Mouse (Mus musculus) cerebellum, adult 18-20 months (tissue): Measurements from ENCODE around the gene Kcnk3.

ENCODE experiments used
- DNase-seq, 2 experiments: peaks; one replicate each; pipeline ENCODE4 v3.0.0; 2021

The Kcnk3 gene

DNA sequence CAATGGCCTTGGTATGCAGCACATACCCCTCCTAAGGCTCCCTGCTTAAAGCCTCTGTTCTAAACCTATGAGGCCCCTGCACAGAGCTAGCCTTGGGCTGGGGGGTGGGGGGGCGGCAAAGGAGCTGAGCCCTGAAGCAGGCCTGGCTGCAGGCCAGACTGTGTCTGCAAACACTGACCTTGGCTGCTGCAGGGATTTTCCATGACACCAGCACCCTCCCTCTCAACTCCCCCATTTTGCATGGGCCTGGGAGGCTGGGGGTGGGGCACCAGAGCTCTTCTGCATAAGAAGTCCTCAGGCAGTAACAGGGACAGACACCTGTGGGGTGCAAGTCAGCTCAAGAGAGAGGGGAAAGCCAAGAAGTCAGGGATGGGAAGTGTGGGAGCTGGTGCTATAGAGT is 26.3 kb downstream of the Kcnk3 start:
- DNase-seq = no peak

DNA sequence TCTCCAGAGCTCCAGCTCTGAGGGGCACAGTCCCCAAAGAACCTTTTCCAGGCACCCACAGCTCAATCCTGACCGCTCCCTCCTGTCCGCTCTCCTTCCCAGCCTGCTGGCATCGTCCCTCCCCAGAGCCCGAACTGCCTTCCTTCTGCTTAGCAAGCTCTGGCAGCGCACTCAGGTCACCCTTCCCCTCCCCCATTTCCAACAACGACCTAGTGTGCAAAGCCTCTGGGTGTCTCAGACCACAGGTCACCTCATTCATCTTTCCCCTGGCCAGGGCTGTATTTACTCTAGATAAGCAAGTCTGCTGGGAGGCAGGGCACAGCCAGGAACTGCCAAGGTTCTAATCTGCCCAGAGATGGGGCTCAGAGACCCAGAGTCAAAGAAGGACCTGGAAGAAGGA is 27.4 kb downstream of the Kcnk3 start:
- no peak for DNase-seq

DNA sequence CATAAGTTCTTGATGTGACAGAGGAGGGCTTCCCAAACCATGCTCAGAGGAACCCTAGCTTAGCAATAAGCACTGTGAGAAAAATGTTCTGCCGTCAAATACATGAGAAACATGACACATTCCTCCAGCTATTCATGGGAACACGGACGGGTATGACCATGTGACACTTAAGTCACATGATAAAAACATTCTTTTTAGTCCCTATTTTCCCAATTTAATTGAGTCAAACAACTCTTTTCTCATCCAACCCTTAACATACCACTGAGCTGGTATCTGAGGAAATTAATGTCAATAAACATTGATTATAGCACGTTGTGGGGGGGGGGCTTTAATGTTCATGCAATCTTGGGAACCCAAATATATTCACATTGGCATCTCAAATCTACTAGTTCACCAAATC is 27.8 kb downstream of the Kcnk3 start:
- no peak for DNase-seq

DNA sequence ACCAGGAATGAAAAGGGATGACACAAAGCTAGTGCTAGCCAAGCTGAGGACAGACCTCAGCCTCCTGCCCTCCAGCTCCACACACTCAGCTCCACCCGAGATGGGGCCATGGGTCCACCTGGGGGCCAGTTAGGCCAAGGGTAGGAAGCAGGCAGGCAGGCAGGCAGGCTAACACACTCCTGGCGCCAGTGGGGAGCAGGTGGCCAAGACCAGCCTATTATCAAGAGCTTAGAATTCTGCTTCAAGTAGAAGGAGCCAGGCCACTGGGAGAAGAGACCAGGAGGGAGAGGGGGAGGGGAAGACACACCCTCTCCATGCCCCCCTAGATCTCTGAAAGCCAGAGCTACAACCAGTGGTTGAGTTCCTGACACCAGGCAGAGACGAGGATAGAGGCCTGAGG is 28.7 kb downstream of the Kcnk3 start:
- no peak for DNase-seq

DNA sequence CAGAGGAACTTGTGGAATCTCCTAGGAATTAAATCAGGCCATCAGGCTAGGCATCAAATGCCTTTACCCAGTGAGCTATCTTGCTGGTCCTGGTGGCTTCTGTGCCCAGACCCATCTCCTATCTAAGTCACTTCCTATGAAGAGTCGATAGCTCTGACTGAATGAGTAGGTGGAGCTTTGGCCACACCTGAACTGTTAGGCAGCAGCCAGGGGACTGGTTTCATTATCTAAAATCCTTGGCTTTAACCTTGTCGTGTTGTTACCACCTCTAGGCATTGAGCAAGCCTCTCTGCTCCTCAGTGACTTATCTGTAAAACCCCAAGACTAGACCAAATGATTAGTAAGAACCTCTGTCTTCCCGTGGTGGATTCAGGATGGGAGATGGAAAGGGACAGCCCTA is 29.4 kb downstream of the Kcnk3 start:
- DNase-seq = no peak

DNA sequence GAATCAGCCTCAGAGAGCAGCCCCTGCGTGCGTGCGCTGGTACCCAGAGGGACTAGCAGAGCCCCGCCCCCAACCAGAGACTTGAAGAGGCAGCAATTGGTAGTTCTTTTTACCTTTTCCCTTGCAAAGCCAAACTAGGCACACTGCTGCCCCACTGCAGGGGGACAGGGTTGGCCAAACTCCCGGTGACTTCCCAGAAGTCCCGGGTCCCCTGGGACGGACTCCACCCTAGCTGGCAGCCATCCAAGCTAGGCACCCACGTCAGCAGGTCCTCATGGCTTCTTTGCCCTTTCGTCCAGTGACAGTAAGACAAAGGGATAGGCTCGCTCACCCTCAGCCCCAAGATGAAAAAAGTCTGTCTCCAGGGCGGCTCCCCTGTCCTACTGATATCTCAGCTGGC is 29.9 kb downstream of the Kcnk3 start:
- peak in 1 of 2 experiments; percentile 27 for DNase-seq

DNA sequence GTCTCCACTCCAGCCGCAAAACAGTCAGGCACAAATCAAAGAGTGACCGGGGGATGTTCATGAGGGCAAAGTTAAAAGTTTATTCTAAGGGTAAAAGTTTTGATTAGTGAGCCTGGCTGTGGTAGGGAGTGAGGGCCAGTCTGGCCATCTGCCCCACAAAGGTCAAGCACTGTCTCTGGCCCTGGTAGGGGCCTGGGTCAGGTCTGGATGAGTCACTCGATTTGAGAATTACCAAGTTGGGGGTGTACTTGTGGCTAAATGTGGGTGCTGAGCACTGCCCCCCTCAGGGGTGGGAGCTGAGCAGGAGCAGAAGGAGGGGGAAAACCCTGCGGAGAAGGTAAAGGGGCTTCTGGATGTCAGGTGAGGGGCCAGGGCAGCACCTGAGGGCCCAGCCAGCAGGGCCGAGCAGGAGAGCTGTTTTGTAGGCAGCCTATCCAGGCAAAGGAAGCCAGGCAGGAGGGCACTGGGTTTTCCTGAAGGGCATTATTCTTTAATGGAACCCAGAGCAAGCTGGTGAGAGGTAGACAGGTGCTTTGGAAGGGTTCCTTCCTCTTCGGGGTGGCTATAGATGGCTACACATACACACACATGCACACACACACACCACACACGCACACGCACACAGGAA is 30.5 kb downstream of the Kcnk3 start:
- DNase-seq = no peak

DNA sequence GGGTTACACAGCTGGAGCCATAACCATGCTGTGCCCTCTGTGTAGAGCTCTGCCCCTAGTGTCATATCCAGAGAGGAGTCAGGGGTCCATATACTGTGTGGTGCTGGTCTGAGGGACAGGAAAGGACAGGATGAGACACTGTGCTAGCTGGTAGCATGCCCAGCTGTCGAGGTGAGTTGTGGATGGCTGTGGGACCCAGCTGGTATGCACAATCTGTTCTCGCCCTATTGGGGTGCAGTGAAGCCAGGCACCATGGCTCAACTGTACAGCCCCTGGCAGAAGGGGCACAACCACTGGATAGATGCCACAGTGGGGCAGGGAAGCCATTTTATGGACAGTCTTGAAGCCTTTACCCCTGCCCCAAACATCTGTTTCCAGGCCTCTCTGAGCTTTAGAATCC is 31.2 kb downstream of the Kcnk3 start:
- no peak for DNase-seq

DNA sequence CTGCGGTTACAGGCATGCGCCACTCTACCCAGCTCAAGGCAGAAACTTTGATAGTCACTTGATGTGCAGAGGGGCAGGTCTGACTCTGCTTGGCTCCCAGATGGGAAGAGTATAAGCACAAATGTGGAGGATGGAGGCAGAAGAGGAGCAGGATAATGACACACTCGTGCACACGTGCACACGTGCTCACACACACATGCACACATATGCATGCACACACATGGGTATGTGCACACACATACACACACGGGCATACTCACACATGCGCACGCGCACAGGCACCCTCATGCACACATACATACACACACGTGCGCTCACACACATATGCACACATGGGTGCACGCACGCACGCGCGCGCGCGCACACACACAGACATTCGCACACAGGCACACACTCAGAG is 32.6 kb downstream of the Kcnk3 start:
- no peak for DNase-seq

DNA sequence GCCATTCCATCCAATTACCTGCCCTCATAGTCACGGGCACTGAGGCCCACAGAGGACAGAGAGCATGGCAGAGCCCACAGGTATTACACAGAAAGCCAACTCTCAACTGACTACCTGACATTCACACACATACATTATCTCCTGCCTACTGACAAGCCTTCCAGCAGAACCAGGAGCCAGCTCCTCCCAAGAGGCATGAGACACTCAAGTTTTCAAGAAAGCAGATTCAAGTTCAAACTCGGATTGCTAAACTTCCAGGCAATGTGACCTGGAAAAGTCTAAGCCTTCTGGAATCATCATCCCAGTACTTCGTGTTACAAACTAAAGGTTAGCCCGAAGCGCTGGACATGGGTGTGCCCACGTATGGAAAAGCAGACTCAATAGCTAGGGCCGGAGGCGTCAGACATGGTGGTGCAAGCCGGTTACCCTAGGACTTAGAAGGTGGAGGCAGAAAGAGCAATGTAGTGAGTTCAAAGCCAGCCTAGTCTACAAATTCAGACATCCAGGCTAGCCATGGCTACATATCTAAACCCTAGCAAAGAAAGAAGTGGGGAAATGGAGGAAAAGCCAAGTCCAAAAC is 33.3 kb downstream of the Kcnk3 start:
- no peak for DNase-seq

DNA sequence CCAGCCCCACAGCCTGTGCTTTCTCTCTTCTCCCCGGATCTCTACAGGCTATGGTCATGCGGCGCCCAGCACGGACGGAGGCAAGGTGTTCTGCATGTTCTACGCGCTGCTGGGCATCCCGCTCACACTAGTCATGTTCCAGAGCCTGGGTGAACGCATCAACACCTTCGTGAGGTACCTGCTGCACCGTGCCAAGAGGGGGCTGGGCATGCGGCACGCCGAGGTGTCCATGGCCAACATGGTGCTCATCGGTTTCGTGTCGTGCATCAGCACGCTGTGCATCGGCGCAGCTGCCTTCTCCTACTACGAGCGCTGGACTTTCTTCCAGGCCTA is 33.8 kb downstream of the Kcnk3 start:
- DNase-seq = no peak

DNA sequence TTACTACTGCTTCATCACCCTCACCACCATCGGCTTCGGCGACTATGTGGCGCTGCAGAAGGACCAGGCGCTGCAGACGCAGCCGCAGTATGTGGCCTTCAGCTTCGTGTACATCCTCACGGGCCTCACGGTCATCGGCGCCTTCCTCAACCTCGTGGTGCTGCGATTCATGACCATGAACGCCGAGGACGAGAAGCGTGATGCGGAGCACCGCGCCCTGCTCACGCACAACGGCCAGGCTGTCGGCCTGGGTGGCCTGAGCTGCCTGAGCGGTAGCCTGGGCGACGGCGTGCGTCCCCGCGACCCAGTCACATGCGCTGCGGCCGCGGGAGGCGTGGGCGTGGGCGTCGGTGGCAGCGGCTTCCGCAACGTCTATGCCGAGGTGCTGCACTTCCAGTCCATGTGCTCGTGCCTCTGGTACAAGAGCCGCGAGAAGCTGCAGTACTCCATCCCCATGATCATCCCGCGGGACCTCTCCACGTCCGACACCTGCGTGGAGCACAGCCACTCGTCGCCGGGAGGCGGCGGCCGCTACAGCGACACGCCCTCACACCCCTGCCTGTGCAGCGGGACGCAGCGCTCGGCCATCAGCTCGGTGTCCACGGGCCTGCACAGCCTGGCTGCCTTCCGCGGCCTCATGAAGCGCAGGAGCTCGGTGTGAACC is 34.3 kb downstream of the Kcnk3 start:
- peak; percentile 30 to 57 for DNase-seq

DNA sequence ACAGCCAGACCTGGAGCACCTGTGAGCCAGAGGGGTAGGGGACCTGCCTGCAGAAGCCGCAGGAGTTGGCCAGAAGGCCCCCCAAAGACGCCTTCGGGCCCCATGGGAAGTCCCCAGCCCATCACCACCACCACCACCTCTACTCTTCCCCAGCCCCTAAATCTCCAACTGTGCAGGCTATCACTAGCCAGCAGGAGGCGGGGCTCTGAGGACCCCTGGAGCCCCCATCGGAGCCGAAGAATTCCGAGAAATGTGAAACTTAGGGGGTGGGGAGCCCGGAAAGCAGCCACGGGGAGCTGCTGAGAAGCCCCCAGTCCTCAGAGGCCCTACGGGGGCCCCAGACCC is 34.8 kb downstream of the Kcnk3 start:
- DNase-seq = no peak

DNA sequence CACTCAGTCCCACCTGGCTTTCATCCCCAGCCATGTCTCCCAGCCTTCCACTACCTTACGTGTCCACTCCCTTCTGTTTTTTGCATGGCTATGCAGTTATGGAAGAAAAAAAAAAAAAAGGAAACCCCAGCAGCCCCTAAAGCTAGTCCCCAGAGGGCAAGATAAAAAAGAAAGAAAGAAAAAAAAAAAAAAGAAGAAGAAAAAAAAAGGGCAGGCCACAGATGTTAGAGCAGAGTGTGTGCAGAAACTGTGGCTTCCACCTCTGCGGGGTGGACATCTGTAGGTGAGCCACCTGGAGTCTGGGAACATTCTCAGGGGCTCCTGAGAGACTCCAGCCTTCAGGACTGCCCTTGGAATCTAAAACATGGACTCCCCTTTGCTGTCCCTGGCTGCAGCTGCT is 35.4 kb downstream of the Kcnk3 start:
- DNase-seq = no peak

DNA sequence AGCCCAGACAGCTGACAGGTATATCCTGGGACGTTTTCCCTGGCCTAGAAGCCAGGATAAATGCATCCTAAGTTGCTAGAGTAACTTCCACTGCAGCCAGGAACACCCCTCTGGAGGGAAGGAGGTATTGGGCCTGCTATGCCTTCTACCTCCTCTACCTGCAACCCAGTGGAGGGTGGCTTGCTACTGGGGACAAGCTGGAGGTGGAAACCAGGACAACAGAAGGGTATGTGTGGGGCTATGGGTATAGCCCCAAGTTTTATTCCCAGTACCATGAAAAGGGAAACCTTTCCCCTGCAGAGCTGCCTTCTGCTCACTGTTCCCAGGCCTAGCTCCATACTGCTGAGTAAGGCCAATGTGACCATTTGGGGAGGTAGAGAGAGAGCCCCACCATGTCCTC is 36.3 kb downstream of the Kcnk3 start:
- no peak for DNase-seq

DNA sequence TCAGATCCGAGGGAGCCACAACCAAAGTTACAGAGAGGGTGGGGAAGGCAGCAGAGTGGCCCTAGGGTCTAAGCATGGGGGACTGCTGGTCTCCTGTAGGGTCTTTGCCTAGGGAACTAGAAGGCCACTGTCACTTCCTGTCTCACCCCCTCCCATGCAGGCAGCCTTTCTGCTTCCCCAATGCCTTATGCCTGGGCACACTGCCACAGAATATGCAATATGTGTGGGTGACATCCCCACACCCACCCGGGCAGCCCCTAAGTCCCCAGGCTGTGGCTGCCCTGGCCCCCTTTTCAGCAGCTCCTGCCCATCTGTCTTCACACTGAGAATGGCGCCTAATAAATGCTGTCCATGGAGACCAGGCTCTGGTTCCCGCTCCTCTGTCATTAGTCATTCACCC is 36.9 kb downstream of the Kcnk3 start:
- no peak for DNase-seq

DNA sequence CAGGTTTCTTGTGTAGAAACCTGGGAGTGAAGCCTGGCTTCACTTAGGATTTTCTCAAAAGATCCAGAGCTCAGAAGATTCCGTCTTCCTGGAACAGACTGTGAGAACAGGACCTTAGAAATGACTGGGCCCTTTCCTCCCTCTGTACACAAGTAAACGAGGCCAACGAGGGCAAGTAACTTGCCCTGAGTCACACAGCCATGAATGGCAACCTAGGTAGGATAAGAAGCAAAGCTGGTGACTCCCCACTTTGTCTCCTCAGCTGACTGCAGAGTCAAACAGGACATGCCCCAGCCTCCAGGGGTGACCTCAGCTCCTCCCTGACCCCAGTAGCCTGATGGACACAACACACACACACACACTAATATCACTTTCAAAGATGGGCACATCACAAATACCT is 37.4 kb downstream of the Kcnk3 start:
- no peak for DNase-seq

DNA sequence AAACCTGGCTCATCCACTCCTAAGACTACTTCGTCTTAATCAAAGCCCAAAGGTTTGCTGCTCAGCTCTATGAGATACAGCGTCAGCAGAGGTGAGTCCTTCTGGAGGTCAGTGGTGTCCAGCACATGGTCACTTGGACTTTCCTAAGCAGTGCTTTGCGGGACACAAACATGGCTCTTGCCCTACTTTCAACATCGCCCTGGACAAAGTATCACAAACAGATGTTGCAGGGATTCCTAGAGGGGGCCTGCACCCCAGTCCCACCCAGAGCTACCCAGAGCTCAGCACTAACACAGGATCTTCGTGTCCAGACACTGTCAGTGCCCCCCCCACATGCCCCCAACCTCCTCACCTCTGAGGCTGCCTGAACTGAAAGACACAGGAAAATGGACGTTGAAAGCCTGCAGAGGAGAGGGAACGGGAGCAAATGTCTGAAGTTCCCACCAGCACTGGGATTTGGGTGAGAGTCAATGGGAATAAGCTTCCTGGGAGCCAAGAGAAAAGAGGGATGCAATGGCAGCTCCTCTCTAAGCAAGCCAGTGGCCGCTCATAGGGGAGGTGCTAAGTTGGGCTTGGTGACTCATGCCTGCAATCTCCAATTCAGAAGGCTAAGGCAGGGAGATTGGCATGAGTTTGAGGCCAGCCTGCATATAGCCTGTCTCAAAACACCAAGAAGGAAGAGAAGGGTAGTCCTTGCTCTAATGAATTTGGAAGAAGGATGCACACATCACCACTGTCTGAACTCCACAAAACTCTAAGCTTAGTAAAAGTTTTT is 38.5 kb downstream of the Kcnk3 start:
- peak in 1 of 2 experiments; percentile 25 for DNase-seq

DNA sequence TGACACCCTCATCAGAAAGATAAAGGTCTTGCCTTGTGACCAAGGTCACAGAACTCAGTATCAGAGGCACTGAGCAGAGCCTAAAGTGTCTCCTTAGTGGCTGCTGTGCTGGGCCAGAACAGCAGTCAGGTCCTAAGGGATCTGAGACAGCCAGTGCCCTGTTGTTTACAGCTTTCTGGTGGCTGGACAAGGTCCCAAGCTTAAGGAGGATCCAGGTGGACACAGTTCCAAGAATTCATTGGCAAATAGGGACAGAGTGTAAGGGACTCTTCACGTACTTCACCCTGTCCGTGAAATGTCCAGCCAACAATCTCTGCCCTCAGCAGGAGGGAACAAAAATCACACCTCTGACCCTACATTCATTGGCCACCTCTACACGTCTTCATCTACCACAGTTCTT is 40.5 kb downstream of the Kcnk3 start:
- no peak for DNase-seq

DNA sequence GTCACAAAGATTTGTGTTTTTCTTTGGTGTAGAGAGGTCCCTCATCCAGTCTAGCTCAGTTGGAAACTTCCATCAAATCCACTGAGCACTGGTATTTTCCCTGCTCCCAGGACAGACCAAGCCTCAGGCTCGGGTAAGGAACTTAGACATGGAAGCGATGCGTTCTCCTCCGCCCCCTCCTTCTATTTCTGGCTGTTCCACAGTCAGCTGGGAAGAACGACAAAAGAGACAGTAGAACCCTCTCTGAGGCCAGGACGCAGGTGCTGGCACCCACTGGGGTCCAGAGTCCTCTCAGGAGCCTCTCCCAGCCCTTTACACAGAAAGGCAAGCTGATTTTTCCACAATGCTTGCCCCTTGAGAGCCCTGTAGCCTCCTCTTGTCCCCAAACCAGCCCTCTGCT is 42.4 kb downstream of the Kcnk3 start:
- no peak for DNase-seq

DNA sequence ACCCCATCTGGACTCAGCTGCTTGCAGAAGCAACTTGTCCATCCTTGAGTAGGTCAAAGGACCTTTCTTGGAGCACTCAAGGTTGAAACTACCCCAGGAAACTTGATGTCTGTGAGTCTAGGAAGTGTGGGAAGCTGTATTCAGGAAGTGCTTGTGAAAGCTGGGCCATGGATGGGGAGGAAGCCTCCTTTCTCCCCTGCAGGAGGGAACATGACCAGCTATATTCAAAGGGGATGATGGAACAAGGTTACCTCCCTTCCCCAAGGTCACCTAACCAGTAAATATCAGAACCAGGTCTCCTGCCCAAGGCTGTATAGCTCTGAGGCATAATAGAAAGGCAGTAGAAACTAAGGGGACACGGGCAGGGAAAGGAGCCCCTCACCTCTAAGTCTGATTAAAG is 44.2 kb downstream of the Kcnk3 start:
- DNase-seq = no peak

DNA sequence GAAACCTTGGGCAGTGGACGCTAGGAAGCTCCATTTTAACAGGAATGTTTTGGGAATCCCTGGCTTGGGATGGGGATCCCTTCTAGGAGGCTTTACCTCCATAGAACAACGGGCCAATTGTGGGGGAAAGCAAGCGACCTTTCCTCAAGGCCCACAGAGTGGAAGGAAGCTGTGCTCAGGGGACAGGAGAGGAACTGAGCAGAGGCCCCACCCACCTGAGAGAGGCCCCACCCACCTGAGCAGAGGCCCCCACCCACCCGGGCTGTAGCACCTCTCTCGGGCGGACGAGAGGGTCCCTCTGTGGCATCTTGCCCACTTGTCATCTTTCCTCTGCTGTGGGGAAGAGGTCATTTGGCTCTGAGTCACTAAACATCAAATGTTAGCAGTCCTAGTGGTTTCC is 49.0 kb downstream of the Kcnk3 start:
- DNase-seq = no peak

DNA sequence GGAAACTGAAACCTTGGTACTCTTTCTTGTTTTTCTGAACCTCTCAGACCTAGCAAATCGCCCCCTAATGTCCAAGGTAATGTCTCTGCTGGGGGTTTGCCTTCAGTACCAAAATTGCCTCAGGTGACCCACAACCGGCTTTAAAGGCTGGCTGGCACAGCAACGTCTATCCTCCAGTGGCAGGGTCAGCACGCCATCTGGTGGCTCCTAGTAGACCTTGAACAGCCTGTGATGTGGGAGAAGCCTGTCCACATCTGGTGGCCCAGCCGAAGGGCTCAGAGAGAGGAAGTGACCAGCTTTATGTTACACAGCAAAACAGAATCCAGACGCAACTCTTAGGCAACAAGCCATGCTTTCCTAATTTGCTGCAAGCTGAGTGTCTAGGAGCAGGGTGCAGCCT is 50.1 kb downstream of the Kcnk3 start:
- DNase-seq = peak; percentile 82 to 88

DNA sequence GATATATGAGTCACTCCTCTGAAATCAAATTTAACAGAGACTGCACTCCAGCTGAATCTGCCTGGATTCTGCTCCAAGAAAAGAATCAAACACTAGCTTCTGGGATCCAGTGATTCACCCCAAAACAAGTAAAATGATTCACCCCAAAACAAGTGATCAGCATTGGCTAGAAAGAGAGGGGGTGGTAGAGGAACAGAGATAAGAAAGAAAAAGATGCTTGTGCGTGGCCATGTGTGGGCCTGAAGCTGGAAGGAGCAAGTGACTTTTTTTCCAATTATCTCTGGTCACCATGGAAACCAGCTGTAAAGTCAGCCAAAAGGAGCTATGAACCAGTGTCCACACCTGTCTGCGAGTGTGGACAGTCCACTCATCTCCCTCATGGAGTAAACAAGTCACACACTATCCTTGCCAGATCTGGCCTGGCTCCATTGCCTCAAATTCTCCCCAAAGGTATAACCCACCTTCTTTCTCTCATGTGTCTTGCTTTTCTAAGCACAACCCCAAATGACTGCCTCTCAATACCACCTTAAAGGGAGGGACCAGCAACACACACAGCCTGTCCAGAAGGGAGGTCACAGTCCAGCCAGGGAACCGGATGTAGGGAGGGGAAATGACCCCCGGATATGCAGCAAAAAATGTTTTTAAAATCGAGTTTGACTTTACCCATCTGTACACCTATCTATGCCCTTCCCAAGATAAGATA is 55.7 kb downstream of the Kcnk3 start:
- no peak for DNase-seq
